Mouse (Mus musculus) brain, embryonic 14.5 days (tissue): ENCODE measurements around the gene Chek2.

Experiments used
- CTCF ChIP-seq: fragments of 200-500 bp; IDR thresholded peaks from 2 replicates; pipeline ENCODE4 v1.5.1; 2012; ENCODE audit warnings: inconsistent platforms, mild to moderate bottlenecking, moderate library complexity, borderline replicate concordance; ENCODE audit not compliant: insufficient read depth, insufficient read length; ENCODE audit errors: extremely low read depth
- POLR2A ChIP-seq: fragments of 200-500 bp; IDR thresholded peaks from 2 replicates; pipeline ENCODE4 v1.6.1; 2012; ENCODE audit warnings: mild to moderate bottlenecking, inconsistent platforms, borderline replicate concordance; ENCODE audit not compliant: poor library complexity, insufficient read depth, insufficient read length, severe bottlenecking; ENCODE audit errors: extremely low read depth

GRCm38 (mm10) chr5:110898169-110898568 is 58.4 kb downstream of the Chek2 start:
- no peak for TF ChIP-seq POLR2A
- TF ChIP-seq CTCF = no peak
